Mouse (Mus musculus) right cerebral cortex, postnatal 25 days (tissue): Measurements from ENCODE around the gene 4930432M17Rik.

Source experiments
- DNase-seq: peaks from one replicate; pipeline ENCODE4 v3.0.0; 2022

Gene 4930432M17Rik

GRCm38 (mm10) chr3:121670462-121670861 is at the start of gene 4930432M17Rik:
4930432M17Rik (plus strand) TSS chr3:121670762.
- DNase-seq: no peak

- no peak for DNase-seq
Measured at GRCm38 (mm10) chr3:121625662-121626061, 44.9 kb upstream of the 4930432M17Rik start.

GRCm38 (mm10) chr3:121626273-121626672 is 44.3 kb upstream of the 4930432M17Rik start:
- no peak for DNase-seq

- no peak for DNase-seq
Measured at GRCm38 (mm10) chr3:121628245-121628644, 42.3 kb upstream of the 4930432M17Rik start.

DNA sequence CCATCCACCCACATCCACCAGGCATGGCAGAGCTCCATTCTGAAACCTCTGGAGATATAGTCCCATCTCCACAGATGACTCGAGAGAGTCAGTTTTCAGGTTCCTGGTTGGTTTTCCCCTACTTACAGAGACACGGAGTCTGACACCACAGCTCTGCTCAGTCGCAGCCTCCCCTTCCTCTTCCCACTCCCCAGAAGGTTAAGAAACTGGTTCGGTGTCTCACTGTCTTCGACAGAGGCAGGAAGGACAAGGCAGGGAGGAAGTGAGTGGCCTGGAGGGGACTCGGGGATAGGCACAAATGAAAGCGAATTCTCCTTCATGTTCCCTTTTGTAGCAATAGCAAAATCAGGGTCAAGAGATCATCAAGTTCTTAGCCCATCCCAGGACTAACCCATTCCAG is 39.9 kb upstream of the 4930432M17Rik start:
- no peak for DNase-seq

DNA sequence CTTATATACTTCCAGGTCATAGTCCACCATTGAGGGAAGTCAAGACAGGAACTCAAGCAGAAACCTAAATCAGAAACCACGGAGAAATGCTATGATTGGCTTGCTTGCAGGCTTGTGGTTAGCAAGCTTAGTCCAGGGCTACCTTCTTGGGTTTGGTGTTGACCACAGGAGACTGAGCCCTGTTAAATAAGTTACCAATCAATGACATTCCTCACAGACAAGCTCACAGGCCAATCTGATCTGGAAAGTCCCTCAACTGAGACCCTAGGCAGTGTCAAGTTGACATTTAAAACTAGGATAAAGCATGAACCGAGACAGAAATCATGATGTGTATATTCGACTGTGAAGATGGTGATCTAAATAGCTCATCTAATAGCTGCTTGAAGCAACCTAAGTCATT is 35.6 kb upstream of the 4930432M17Rik start:
- DNase-seq: no peak

DNA sequence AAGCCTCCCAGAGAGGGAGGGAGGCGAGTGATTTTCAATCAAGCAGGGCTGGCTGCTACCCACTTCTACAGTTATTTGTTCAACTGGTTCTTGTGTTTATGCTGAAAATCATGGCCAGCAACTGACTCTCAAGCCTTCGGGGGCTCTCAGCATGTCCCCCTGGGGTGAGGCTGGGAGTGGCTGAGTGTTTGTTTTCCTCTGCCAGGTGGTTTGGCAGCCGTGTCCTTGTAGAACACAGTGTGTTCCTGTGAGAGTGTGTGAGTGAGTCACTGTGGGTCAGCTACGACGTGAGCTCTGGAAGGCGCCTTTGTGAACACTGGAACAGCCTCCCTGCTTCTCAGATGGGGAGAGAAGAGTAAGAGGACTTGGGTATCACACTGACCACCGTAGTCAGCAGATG is 35.1 kb upstream of the 4930432M17Rik start:
- no peak for DNase-seq

DNA sequence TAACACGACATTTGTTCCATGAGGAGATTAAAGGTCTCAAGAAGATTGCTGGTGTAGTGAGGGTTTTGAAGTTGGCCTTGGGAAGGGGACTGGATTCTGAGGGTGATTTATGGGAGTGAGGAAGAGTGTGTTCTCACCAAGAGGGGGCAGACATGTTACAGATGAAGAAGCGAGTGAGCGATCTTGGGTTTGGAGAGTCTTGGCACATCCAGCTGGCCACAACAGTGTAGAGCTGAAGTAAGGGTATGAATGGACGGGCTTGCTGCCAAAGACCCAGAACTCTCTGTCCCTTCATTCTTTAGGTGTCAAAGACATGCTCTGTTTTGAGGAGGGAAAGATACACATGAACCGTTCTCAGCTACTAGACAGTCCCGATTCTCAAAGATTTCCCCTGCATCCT is 34.2 kb upstream of the 4930432M17Rik start:
- peak; percentile 14 for DNase-seq

- DNase-seq: no peak
Measured at GRCm38 (mm10) chr3:121636748-121637147, 33.8 kb upstream of the 4930432M17Rik start.

DNA sequence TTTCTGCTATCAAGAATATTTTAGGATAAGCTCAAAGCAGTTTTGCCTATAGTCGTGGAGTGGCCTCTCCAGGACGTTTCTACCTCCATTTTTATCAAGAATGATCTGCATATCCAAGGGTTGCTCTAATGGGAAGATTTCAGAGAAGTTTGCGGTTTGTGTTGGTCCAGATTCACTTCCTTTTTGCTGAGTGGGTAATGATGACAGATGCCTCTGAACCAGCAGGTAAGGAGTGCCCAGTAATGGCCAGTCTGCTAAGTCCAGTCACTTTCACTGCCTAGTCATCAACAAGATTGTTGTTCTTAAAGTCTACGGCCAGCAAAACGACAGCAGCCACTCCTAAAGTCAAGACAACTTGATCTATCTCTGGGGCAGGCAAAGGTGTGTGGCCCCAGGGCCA is 32.8 kb upstream of the 4930432M17Rik start:
- DNase-seq: no peak

- no peak for DNase-seq
Measured at GRCm38 (mm10) chr3:121638241-121638640, 32.3 kb upstream of the 4930432M17Rik start.

- DNase-seq: no peak
Measured at GRCm38 (mm10) chr3:121640611-121641010, 30.0 kb upstream of the 4930432M17Rik start.

DNA sequence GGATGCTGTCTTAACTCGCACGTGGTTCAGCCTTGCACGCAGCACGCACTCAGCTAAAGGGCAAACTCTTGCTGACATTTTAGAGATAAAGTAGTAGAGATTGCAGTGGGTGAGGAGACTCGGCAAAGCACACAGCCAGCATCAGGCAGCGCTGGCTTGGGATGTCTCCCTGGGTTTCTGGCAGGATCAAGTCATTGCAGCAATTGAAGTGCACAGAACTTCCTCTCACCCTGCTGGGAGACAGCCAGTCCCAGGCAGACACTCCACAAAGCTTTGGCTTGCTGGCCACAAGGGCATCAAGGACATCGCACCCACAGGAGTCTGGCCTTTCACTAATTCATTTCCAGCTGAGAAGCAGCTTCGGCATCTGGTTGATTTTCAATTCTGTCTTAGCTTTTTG is 27.3 kb upstream of the 4930432M17Rik start:
- DNase-seq: no peak

DNA sequence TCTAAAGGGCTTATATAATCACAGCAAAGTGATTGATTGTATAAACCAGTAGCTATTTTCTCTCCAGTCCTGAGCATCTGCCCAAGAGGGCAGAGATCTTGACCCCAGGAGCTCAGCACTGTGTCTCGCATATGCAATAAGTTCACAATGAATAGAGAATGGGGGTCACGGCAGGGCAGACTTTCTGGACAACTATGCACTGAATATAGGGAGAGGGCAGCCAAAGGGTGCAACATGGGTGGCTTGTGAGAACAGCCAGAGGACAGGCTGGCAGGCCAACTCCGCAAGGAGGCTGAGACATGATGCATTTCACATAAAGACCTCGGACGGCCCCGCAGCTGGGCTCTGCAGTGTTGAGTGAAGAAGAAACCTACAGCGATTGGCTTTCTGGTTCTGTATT is 25.1 kb upstream of the 4930432M17Rik start:
- DNase-seq: no peak

DNA sequence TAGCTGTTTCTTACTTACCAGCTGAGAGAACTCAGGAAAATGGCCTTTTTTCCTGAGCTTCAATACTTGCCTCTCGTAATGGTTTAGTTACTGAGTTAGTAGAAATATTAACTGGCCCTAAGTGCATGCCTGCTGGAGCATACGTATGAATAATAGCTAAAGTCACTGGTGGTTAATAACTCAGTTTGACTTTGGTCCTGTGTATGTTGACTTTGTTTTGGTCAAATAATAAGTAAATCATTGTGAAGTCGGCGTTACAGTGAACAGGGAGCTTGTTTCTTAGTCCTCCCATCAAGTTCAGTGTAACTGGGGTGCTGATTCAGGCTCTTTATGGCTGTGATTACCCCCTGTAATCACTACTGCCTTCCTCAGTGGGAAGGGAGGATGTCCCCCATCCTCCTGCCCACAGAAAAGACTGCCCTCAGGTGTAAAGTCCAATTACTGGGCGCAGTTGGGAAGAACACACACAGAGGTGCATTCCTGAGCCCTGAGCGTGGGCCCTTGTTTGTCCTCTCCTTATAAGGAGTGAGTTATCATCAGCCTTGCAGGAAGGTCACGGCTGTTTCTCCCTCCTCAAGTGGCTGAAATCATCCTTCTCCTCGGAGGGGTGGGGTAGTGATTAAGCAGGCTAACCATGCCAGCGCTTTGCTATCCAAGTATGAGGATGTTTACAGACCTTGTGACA is 24.1 kb upstream of the 4930432M17Rik start:
- no peak for DNase-seq

- DNase-seq: no peak
Measured at GRCm38 (mm10) chr3:121648238-121648778, 22.3 kb upstream of the 4930432M17Rik start.

DNA sequence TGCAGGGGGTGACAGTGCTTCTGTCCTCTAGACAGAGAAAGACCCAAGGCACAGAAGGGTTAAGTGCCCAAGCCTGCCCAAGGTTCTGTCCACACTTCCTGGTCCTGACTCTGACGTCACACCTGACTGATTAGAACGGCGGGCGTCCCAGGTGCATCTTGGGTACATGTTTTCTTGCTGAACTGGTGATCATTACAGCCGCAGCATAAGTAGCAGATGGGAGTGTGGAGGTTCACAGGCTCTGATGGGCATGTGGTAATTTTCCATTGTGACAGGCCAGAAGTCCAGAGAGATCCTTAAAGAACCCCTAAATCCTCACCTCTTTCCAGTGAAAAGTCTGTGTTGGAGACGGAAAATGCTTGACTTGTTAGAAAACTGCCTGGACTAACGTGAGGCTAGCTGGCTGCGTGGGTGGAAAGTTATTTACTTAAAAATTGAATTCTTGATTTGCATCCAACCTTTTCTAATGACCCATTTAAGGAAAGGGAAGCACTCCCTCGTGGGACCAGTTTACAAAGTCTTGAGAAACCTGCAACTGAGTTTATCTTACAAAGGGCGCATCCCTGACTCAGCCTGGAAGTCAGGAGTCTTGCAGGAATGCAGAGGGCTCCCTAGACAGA is 20.4 kb upstream of the 4930432M17Rik start:
- DNase-seq: no peak

DNA sequence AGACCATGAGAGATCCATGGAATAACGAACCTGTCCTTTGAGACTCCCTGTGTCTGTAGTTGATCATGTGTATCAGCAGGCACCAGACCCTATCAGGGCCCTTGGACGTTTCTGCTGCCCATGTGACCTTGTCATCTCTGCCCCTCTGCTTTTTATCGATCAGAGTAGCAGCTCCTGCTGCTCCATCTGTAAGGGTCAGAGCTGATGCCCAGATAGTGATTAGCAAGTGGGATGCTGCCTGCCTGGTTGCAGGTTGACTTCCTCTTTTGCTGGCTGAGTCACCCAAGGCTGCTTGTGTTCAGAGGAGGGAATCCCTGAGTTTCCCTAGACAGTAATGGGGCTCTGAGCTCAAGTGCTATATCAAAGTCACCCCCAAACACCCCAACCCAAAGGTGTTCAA is 18.9 kb upstream of the 4930432M17Rik start:
- no peak for DNase-seq

DNA sequence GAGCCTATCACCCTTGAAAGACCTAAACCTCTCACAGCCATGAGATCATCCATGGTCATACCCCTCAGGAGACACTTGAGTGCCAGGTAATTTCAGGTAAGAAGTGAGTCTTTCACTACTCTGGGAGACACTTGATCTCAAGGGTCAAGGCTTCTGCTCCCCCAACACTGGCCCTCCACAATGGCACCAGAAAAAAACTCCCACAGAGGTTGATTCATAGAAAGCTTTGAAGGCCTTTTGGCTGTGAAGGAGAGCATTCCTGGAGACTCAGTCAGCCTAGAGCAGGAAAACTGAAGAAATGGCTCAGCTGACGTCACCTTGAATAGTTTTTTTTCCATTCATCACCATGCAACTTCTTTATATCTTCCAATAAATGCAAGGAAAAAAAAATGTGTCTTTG is 18.4 kb upstream of the 4930432M17Rik start:
- no peak for DNase-seq

- DNase-seq: no peak
Measured at GRCm38 (mm10) chr3:121656922-121657321, 13.6 kb upstream of the 4930432M17Rik start.

DNA sequence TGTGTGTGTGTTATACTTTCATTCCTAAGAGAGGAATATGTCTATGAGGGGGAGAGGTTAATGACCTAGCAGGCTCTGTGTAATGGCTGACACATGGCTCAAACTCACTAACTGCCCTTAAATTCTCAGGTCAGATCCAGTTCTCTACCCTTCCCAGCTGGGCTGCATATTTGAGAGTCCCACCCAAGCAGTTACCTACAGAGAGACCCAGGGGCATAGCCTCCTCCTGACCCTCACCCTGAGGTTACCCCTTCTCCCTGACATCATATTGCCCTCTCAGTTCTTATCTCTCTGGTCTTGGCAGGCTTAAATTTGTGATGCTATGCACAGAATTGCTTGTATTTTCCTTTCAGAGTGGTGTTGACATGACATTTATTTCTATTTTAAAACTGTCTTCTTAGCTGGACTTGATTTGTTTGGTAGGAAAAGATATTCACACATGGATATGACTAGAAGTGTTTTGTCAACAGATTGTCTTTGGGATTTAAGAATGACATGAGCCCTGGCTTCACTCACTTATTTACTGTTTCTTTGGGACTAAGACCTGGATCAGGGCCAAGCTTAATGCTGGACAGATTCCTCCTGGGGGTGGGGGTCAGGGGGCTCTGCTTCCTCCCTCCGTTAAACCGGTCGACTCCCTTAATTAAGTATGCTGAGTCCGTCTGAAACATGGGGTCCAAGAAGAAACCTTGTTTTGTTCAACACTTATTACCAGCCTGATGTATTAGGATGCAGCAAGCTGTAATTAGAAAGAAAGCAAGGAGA is 7.7 kb upstream of the 4930432M17Rik start:
- no peak for DNase-seq

DNA sequence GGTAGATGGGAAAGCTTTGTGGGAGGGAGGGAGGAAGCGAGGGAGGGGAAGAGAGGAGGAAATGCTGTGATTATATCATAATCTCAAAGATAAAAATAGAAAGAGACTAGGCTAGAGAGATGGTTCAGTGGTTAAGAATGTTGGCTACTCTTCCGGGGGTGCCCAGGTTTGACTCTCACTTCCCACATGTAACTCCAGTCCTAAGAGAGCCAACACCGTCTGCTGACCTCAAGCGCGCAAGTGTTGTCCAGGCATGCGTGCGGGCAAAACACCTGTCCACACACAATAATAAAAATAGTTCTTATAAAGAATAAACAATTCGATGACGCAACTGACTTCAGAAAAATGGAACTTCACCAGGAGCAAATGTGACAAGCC is 7.1 kb upstream of the 4930432M17Rik start:
- DNase-seq: no peak

DNA sequence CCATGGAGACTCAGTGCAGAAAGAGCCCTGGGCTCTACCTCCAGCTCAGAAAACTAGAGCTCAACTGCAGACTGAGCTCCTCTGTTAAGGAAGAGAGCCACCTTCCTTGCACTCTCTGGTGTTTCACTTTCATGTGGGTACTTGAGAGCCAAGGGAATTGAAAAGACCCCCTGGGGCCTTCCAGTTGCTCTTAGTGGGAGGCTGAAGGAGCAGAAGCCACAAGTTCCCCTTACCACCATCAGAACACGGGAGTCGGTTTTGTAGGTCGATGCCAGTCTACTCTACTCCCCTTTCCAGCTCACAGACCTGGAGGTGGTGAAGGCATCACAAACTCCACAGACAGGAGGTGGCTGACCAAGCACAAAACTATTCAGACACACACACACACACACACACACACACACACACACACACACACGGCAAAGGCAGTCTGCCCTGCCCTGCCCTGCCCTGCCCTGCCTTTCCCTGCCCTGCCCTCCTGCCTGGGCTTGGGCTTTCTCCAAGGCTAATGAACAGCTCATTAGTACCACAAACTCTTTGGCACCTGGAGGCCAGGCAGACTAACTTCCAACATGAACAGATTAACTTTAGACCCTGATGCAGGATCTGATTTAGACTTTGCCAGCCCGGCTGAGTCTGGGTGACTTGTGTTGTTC is 1.7 kb downstream of the 4930432M17Rik start:
- no peak for DNase-seq
